Mouse (Mus musculus): ENCODE measurements around the gene Kcne1l.

Kcne1l gene

DNA sequence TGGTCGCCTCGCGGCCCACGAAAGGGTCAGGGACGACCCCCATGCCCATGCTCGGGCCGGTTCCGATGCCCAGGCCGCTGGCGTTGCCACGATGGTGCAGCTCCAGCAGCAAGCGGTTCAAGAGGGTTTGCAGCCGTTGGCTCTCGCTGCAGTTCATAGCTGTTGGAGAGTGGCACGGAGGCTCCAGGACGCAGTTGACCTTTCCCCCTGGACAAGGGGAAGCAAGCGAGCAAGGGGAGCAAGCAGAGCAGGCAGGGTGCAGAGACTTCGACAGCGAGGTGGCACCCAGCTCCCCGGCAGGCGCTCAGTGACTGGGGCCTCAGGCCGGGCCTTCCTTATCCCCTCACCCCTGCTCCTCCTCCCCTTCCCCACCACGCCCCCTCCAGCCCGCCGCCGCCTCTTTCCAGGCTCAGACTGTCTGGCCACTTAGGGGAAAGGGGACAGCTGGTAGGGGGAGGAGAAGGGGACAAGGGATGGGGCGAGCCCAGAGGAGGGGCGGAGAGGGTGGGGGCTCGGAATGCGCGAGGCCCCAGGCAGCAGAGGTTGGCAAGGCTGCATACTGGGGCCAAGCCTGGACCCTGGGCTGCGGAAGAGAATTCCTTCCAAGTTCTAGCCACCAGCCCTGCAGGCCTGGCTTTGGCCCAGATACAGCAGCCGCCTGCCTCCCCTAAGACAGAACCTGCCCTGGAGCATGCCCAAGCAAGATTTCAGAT, at the start of gene Kcne1l:
Gene Kcne1l, minus strand, starts transcription at position 426 of the 713 bp plus-strand sequence.
- ATAC-seq (ENCODE audit: insufficient number of reproducible peaks, low FRiP score, low TSS enrichment) = peak; percentile 14; the same call in 1 of the 2 replicates

DNA sequence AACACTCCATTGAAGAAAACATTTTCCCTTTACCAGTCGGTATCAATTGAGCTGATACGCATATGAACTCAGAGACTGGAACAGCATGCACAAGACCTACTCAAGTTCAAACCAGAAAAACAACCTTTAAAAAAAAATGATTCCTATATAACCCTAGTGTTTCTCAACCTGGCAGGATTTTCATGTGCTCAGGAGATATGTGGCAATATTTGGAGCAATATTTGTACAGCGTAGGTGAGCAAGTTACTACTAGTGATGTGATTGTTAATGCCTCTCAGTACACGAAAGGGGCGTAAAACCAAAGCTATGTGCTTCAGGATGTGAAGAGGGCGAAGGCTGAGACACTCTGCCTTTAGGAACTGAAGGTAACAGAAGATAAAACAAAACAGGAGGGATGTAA, 30.1 kb upstream of the Kcne1l start:
- ATAC-seq (ENCODE audit: insufficient number of reproducible peaks, low FRiP score, low TSS enrichment) = no peak

DNA sequence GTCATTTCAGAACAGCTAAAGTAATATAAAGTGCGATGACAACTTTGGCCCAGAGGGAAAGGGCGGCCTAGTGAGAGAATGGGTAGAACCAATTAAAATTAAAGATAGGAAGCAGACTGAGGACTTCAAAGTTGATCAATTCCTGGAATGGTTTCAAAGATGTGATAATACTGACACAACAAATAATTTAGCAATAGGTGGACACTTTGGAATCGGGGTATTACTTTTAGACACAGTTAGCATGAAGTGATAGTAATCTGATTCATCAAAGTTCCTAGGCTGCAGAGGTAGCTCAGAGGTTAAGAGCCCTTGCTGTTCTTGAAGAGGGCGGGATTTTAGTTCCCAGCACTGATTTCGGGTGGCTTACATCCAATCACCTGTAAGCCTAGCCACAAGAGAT, 29.4 kb upstream of the Kcne1l start:
- no peak for ATAC-seq (ENCODE audit: insufficient number of reproducible peaks, low FRiP score, low TSS enrichment)

DNA sequence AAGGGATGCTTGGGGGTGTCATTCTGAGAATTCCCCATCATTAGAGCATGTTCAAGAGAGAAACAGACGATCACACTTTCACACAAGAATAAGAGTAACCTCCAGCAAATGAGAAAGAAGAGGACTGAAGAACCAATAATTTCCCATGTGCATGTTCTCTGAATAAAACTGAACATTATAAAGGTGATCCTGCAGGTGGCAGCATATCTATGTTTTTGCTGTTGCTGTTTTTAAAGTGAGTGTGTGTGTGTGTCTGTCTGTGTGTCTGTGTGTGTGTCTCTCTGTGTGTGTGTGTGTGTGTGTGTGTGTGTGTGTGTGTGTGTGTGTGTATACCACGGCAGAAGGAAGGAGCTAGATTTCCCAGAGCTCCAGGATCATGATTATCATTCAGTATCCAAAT, 19.7 kb upstream of the Kcne1l start:
- ATAC-seq (ENCODE audit: insufficient number of reproducible peaks, low FRiP score, low TSS enrichment) = no peak

DNA sequence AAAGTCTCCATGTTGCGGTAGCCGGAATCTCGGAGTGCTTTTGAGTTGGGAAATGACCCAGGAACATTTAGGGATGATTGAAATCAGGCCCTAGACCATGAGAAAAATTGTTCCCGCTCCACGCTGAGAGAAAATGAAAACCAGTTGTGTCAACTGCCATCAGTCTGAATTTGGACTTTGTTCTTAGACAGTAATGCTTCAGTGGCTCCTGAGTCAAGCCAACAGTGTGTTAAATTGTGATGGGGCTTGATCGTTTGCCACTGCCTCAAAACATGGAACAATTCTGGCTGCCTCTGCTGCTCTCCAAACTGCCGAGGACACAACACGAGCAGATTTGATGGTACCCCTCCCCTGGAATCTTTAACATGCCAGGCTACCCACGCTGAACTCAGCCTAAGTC, 10.0 kb upstream of the Kcne1l start:
- ATAC-seq (ENCODE audit: insufficient number of reproducible peaks, low FRiP score, low TSS enrichment) = no peak

DNA sequence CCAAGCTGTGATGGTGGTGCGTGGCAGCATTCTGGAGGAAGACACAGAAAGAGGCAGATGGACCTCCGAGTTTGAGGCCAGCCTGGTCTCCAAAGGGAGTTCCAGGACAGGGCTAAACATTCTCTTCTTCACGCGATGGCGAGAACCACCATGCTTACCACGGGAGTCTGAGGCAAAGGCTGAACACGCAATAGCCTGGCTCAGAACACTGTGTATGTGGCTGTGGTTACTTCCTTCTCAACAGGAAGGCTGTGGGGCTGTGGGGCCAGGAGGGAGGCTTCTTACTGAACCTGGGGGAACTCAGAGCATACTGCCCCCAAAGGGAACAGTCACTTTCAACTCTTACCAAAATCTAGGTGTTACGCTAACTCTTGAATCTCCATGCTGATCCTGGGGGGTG, 9.2 kb upstream of the Kcne1l start:
- no peak for ATAC-seq (ENCODE audit: insufficient number of reproducible peaks, low FRiP score, low TSS enrichment)

DNA sequence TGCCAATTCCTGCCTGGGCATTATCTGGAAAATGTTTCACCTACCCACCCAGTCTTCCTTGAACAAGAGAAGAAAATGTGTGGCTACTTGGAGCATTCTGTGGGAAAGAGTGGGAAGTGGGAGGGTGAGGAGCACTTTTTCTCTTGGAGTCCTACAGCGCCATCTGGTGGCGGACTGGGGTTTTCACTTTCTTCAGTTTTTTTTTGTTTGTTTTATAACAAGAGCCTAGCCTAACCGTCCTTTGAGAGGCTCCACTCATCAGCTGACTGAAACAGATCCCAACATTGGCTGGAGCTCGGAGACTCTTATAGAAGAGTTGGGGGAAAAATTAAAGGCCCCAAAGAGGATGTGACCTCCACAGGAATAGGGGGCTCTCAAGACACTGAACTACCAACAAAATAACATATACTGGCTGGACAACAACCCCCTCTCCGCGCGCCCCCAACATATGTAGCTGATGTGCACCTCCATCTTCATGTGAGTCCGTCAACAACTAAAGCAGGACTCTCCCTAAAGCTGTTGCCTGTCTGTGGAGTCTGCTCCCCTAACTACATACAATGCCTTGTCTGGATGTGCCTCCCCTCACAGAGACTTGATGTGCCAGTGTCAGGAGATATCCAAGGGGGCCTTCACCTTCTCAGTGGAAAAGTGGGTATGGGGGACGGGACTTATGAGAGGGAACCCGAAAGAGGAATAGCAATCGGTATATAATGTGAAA, 8.4 kb upstream of the Kcne1l start:
- peak; percentile 91 for ATAC-seq (ENCODE audit: insufficient number of reproducible peaks, low FRiP score, low TSS enrichment)

DNA sequence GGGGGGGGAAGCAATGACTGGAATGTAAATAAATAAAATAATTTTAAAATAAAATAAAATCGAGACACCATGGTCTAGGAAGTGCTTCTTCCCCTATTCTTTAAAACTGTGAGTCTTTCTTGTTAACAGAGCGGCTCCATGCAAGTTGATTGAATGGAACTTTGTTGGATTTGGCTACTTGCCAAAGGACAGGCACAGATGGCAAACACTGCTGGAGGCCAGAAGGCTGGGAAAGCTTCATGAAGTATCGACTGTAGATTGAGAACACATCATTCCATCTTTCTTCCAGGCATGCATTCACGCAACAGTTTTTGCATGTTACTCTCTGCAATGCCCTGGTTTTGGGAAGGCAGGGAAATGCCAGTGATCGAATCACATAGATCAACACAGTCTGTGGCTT, 4.3 kb upstream of the Kcne1l start:
- ATAC-seq (ENCODE audit: insufficient number of reproducible peaks, low FRiP score, low TSS enrichment) = no peak

DNA sequence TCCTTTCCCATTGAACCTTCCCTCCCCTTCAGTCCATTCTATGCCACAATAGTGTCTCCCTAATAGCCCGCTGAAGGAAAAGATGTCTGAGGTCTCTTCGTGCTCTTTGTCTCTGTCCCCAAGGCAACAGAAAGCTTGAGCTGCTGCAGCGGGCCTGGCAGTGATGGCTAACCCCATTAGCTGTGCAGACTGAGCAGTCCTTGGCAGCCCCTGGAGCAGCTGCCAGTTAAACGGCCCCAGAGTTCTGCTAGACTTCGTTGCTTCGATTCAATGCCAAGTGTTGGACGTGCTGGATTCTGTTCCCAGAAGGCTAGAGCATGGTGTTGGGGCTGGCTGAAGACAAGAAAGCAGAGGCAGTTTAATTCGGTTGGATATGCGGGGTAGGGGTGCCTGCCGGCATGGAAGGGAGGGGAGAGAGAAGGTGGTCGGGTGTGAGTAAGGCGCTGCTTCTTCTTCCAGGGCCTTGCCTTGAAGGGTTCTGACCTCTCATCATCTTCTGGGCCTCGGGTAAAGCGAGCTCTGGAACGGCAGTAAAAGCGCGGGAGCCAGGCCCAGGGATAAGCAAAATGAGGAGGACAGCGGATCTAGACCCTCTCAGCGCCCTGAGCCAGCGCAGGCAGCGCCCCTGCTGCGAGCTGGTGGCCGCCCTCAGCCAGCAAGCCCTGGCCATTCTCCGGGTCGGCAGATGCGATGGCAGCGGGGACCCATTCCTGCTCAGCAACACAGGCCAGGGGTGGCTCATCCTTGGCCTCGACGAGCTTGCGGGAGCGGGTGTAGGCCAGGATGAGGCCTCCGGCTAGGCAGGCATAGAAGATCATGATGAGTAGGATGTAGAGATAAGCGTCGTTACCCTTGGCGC, 855 bp downstream of the Kcne1l start:
- ATAC-seq (ENCODE audit: insufficient number of reproducible peaks, low FRiP score, low TSS enrichment) = peak; percentile 6; the same call in 1 of the 2 replicates

DNA sequence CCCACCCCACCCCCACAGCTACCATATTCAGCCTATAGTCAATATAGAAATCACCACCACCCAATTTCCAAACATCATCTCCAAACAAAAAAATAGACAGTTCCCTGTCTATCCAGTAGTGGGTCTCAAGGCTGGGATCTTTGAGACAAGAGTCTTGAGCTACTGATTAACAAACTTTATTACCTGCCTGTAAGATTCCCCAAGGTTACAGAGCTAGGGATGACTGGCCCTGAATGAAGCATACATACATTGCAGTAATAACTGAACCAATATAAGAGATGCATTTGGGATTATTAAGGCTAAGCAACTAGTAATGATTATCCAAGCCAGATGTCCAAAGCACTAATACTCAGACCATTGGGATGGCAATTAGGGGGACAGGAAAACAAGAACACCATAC, 1.5 kb downstream of the Kcne1l start:
- no peak for ATAC-seq (ENCODE audit: insufficient number of reproducible peaks, low FRiP score, low TSS enrichment)

DNA sequence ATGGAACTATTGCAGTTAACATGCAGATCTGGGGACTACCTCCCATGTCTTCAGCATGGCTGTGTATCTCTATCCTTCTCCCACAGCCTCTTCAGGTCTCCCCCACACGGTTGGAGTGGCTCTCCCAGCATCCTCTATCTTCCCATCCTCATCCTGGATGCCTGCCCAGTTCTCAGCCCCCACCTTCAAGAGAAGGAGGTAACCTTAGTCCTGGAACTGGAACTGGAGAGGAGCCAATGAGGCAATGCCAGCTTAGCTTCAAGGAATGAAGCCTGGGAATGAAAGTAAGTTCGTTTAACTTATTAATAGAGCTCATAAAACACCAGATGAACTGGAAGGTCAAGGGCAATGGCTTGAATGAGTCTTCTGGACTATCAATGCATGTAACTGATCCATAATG, 2.6 kb downstream of the Kcne1l start:
- ATAC-seq (ENCODE audit: insufficient number of reproducible peaks, low FRiP score, low TSS enrichment) = no peak

DNA sequence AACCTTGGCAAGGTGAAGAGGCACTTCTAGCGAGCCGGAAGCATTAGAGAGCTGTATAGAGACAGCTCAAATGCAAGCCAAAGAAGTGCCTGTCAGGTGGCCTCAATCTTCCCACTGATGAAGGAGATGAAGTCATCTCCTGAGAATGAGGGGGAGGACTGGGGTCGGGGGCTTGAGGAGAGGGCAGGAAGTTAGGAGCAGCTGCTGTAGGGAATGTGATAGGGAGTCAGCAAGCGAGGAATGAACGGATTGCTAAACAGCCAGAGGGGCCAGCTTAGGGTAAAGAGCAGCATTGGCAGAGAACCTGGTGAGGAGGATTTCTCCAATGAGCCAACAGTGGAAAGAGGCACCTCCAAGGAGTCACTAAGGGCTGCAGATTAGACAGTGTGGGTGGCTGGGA, 20.2 kb downstream of the Kcne1l start:
- no peak for ATAC-seq (ENCODE audit: insufficient number of reproducible peaks, low FRiP score, low TSS enrichment)

DNA sequence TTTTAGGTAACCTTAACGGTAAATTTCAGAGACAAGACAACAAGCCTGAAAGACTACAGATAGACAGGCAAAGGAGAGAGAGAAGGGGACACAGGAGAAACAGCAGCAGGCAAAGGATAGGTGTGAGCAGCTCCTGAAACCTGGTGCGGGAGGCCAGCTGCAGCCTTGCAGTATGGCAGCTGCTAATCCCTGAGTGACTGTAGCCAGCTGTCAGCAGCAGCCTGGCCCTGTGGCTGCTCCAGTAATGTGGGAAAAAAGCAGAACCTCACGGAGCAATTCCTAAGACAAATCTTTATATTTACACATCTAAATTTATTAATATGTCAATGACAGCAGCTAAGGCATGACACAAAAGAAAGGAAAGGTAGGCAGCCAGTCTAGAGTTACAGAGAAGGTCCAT, 29.5 kb downstream of the Kcne1l start:
- no peak for ATAC-seq (ENCODE audit: insufficient number of reproducible peaks, low FRiP score, low TSS enrichment)

DNA sequence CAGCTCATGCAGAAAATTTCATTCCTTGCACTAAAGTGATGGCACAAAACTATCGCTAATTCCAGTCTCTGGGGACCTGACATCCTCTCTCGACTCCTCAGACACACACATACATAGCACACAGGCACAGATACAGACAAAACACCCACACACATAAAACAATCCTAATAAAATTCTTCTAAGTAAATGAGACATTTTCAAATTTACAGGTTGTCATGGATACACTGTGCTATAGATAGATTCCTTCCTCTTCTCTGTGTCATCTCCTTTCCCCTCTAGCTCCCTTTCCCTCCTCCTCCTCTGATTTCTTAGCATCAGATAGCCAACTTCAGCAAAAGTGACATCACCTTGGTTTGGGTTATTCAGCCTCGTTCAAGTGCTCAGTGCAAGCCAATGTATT, 30.1 kb downstream of the Kcne1l start:
- ATAC-seq (ENCODE audit: insufficient number of reproducible peaks, low FRiP score, low TSS enrichment) = no peak

Measured in cerebellum, adult (tissue).